Mouse (Mus musculus) forebrain, embryonic 16.5 days (tissue): ENCODE measurements around the gene Rbl1. TPM values are rescaled to one million over a fixed set of nuclear protein-coding genes. Genes with fewer than 3 reads are reported as not detected.

Experiments
- ATAC-seq: fragments of 200-750 bp; cut with Nextera tagmentation; 2 replicates; pipeline ENCODE4 v1.8.0; 2017; ENCODE audit warnings: mild to moderate bottlenecking, moderate library complexity
- H3K27ac ChIP-seq: fragments of 300-500 bp; sonication (generic); 2 replicates; pipeline ENCODE4 v1.5.1; 2014; ENCODE audit warnings: low read length, control low read depth
- H3K27me3 ChIP-seq: fragments of 300-500 bp; sonication (generic); replicated peaks from 2 replicates; pipeline ENCODE4 v1.6.1; 2014; ENCODE audit warnings: low read length; ENCODE audit not compliant: control insufficient read depth, insufficient read depth
- H3K36me3 ChIP-seq: fragments of 300-500 bp; sonication (generic); 2 replicates; pipeline ENCODE4 v1.6.1; 2014; ENCODE audit not compliant: control insufficient read depth, insufficient read depth
- H3K4me1 ChIP-seq: fragments of 300-500 bp; sonication (generic); replicated peaks from 2 replicates; pipeline ENCODE4 v1.6.1; 2014; ENCODE audit warnings: low read length; ENCODE audit not compliant: control insufficient read depth, insufficient read depth
- H3K4me2 ChIP-seq: fragments of 300-500 bp; sonication (generic); 2 replicates; pipeline ENCODE4 v1.6.1; 2014; ENCODE audit warnings: mild to moderate bottlenecking, low read length, control low read depth
- H3K4me3 ChIP-seq: fragments of 300-500 bp; sonication (generic); replicated peaks from 2 replicates; pipeline ENCODE4 v1.5.1; 2014; ENCODE audit warnings: mild to moderate bottlenecking, low read length, control low read depth
- H3K9ac ChIP-seq: fragments of 300-500 bp; sonication (generic); replicated peaks from 2 replicates; pipeline ENCODE4 v1.6.1; 2014; ENCODE audit warnings: low read depth, low read length, control low read depth
- H3K9me3 ChIP-seq: fragments of 300-500 bp; sonication (generic); 2 replicates; pipeline ENCODE4 v1.6.1; 2016; ENCODE audit warnings: low read length; ENCODE audit not compliant: control insufficient read depth
- WGBS: fragments of 180-500 bp; shearing (Covaris S2); extraction: QIAGEN DNeasy Blood & Tissue Kit; methylation state at CpG from one replicate; pipeline ENCODE4 v1.1.7; 2014; 5-methylcytosine and 5-hydroxymethylcytosine counted together
- polyA plus RNA-seq: library from polyadenylated mRNA; unstranded; fragments of >200 nt; fragmentation: Nextera tagmentation; extraction: Ambion mirVana; gene quantifications from 2 replicates; pipeline ENCODE4 v1.2.1, GENCODE M21; 2015

Gene Rbl1
- polyA plus RNA-seq, 1 experiment from 2014 or later, result 11.1 TPM

GRCm38 (mm10) chr2:157116964-157117363, 87.4 kb downstream of the Rbl1 start:
- no peak overlapping the region for H3K9ac ChIP-seq
- H3K27me3 ChIP-seq, result no peaks in the 10 kb centered on the region
- no peaks in the 10 kb centered on the region for H3K4me1 ChIP-seq
- WGBS, result 25% methylated on average over 3 of the region's 3 CpGs
- no peaks in the 10 kb centered on the region for H3K9me3 ChIP-seq
- no peak overlapping the region for H3K4me3 ChIP-seq
- H3K4me2 ChIP-seq, result no peak overlapping the region
- no peaks in the 10 kb centered on the region for H3K36me3 ChIP-seq
- H3K27ac ChIP-seq, result no peak overlapping the region
- no peak for ATAC-seq

GRCm38 (mm10) chr2:157108236-157108635, 96.1 kb downstream of the Rbl1 start:
- WGBS, result 84% methylated on average over 4 of the region's 4 CpGs
- no peak overlapping the region for H3K4me2 ChIP-seq
- ATAC-seq, result no peak

GRCm38 (mm10) chr2:157104454-157104853, 99.9 kb downstream of the Rbl1 start:
- H3K27me3 ChIP-seq, result no peaks in the 10 kb centered on the region
- WGBS, result 89% methylated on average over 8 of the region's 8 CpGs
- H3K4me1 ChIP-seq, result no peaks in the 10 kb centered on the region
- H3K9ac ChIP-seq, result no peak overlapping the region
- no peak overlapping the region for H3K4me3 ChIP-seq
- H3K4me2 ChIP-seq, result no peak overlapping the region
- no peaks in the 10 kb centered on the region; the same call in 1 of the 2 replicates for H3K36me3 ChIP-seq
- no peaks in the 10 kb centered on the region for H3K9me3 ChIP-seq
- no peak for ATAC-seq
- no peak overlapping the region for H3K27ac ChIP-seq

More at GRCm38 (mm10) chr2:157108236-157108635, 96.1 kb downstream of the Rbl1 start:
- no peaks in the 10 kb centered on the region; the same call in 1 of the 2 replicates for H3K36me3 ChIP-seq
- H3K4me1 ChIP-seq, result no peaks in the 10 kb centered on the region
- no peaks in the 10 kb centered on the region for H3K9me3 ChIP-seq
- H3K27ac ChIP-seq, result no peak overlapping the region
- H3K4me3 ChIP-seq, result no peak overlapping the region
- no peaks in the 10 kb centered on the region for H3K27me3 ChIP-seq
- no peak overlapping the region for H3K9ac ChIP-seq

GRCm38 (mm10) chr2:157102256-157102655, 102.1 kb downstream of the Rbl1 start:
- no peak overlapping the region for H3K27ac ChIP-seq
- H3K9ac ChIP-seq, result no peak overlapping the region
- H3K4me3 ChIP-seq, result no peak overlapping the region
- no peaks in the 10 kb centered on the region for H3K27me3 ChIP-seq
- 50% methylated on average over 2 of the region's 2 CpGs for WGBS
- H3K4me1 ChIP-seq, result no peaks in the 10 kb centered on the region
- no peak overlapping the region for H3K4me2 ChIP-seq
- H3K9me3 ChIP-seq, result no peaks in the 10 kb centered on the region
- no peak for ATAC-seq
- H3K36me3 ChIP-seq, result no peaks in the 10 kb centered on the region

- no peaks in the 10 kb centered on the region for H3K9me3 ChIP-seq
- no peak overlapping the region for H3K9ac ChIP-seq
- no peak overlapping the region for H3K4me3 ChIP-seq
- H3K36me3 ChIP-seq, result no peaks in the 10 kb centered on the region
- H3K27ac ChIP-seq, result no peak overlapping the region
- no peaks in the 10 kb centered on the region for H3K27me3 ChIP-seq
- ATAC-seq, result no peak
- no peak overlapping the region for H3K4me2 ChIP-seq
- no peaks in the 10 kb centered on the region for H3K4me1 ChIP-seq
- 97% methylated on average over 9 of the region's 9 CpGs for WGBS
These were observed 102.7 kb downstream of the Rbl1 start for GRCm38 (mm10) chr2:157101650-157102049.

- no peaks in the 10 kb centered on the region for H3K4me1 ChIP-seq
- H3K36me3 ChIP-seq, result no peaks in the 10 kb centered on the region
- H3K4me2 ChIP-seq, result no peak overlapping the region
- no peaks in the 10 kb centered on the region for H3K27me3 ChIP-seq
- WGBS, result 94% methylated on average over 12 of the region's 12 CpGs
- no peak overlapping the region for H3K4me3 ChIP-seq
- H3K9me3 ChIP-seq, result no peaks in the 10 kb centered on the region
- H3K9ac ChIP-seq, result no peak overlapping the region
- H3K27ac ChIP-seq, result no peak overlapping the region
- ATAC-seq, result no peak
These were observed 104.1 kb downstream of the Rbl1 start for GRCm38 (mm10) chr2:157100319-157100605.

- Histone ChIP-seq H3K4me1 (no peaks in the 10 kb centered on the region), H3K9ac (no peak overlapping the region), H3K27ac (no peak overlapping the region), H3K4me3 (no peak overlapping the region), H3K27me3 (no peaks in the 10 kb centered on the region), H3K36me3 (no peaks in the 10 kb centered on the region), H3K9me3 (no peaks in the 10 kb centered on the region), H3K4me2 (no peak overlapping the region)
- 90% methylated on average over 12 of the region's 12 CpGs for WGBS
- ATAC-seq, result no peak
These were observed 104.6 kb downstream of the Rbl1 start for GRCm38 (mm10) chr2:157099532-157100318.

Other genes with a start within 250 kb of the Rbl1 start
- gene Ndrg3, start 212.5 kb downstream of the Rbl1 start, polyA plus RNA-seq, result 150 and 152 TPM in 2 replicates
- gene Dsn1, start 197.4 kb downstream of the Rbl1 start, polyA plus RNA-seq, result 20.3 and 22.8 TPM in 2 replicates
- gene Soga1, start 125.3 kb downstream of the Rbl1 start, polyA plus RNA-seq, result 4.7 and 5.8 TPM in 2 replicates
- not detected in 2 replicates for gene Tldc2, start 117.5 kb downstream of the Rbl1 start, polyA plus RNA-seq
- gene Samhd1, start 69.3 kb downstream of the Rbl1 start, polyA plus RNA-seq, result 10.2 and 11.0 TPM in 2 replicates
- gene Rpn2, start 74.5 kb upstream of the Rbl1 start, polyA plus RNA-seq, result 183 and 189 TPM in 2 replicates
- gene Mroh8, start 75.0 kb upstream of the Rbl1 start, polyA plus RNA-seq, result 0.20 and 0.30 TPM in 2 replicates
- 0.80 TPM in 1 of 2 replicates, not detected in the other for gene Ghrh, start 143.0 kb upstream of the Rbl1 start, polyA plus RNA-seq
- gene Manbal, start 163.1 kb upstream of the Rbl1 start, polyA plus RNA-seq, result 97.5 and 105 TPM in 2 replicates
- 32.2 and 36.6 TPM in 2 replicates for gene Src, start 213.9 kb upstream of the Rbl1 start, polyA plus RNA-seq